ENCODE assay signal across 8 mouse cellular contexts in genomic region chr17:87024491-87025242, GRCm38 (mm10). TPM values are rescaled to one million over a fixed set of nuclear protein-coding genes. Genes with fewer than 3 reads are reported as not detected.
A peak's percentile ranks its signal among the peaks of the same experiment; 100 is the strongest.
DNase-seq lines count a peak whose midpoint lies in the region; ATAC-seq and TF ChIP-seq lines count a peak whose summit lies in the region.

No protein-coding gene starts in this region.

- peak overlapping the region; percentile 78 for H3K4me3 ChIP-seq in liver, adult 2 months (ENCODE audit: insufficient read depth, low read depth, low read length)
- H3K4me3 ChIP-seq in bone marrow, adult 2 months (replicated peaks; ENCODE audit: control insufficient read depth, low read depth, low read length): peak overlapping the region; percentile 88
- H3K4me3 ChIP-seq in forebrain, embryonic 16.5 days (replicated peaks; ENCODE audit: low read length): peak overlapping the region; percentile 96
- peak overlapping the region; percentile 88 for H3K4me3 ChIP-seq in liver, postnatal 0 days (ENCODE audit: low read depth, low read length)

- no peaks in the 10 kb centered on the region for H3K79me2 ChIP-seq in liver, adult 2 months (ENCODE audit: control insufficient read depth, insufficient read depth, low read length)

- H3K9ac ChIP-seq in liver, adult 2 months (ENCODE audit: low read depth, low read length): peak overlapping the region; percentile 68
- H3K9ac ChIP-seq in forebrain, embryonic 16.5 days (replicated peaks; ENCODE audit: low read depth, low read length): peak overlapping the region; percentile 75
- H3K9ac ChIP-seq in liver, postnatal 0 days (replicated peaks): peak overlapping the region; percentile 59

- no peak for TF ChIP-seq EP300 in liver, postnatal 0 days (IDR thresholded peaks at IDR 0.05; ENCODE audit: low read depth)

- H3K9me3 ChIP-seq in forebrain, embryonic 16.5 days (ENCODE audit: control insufficient read depth, low read length): no peaks in the 10 kb centered on the region
- H3K9me3 ChIP-seq in liver, postnatal 0 days (ENCODE audit: low read length): no peaks in the 10 kb centered on the region

- peak; percentile 70 for ATAC-seq in forebrain, embryonic 16.5 days
- peak; percentile 49 for ATAC-seq in liver, postnatal 0 days

- no peak for TF ChIP-seq CTCF in liver, adult 2 months (IDR thresholded peaks at IDR 0.05; ENCODE audit: low read depth, low read length)
- TF ChIP-seq CTCF in bone marrow, adult 2 months (IDR thresholded peaks at IDR 0.05; ENCODE audit: control insufficient read depth, insufficient read depth, low read length): no peak
- TF ChIP-seq CTCF in liver, postnatal 0 days (IDR thresholded peaks at IDR 0.05; ENCODE audit: low read depth): no peak

- H3K4me1 ChIP-seq in liver, adult 2 months (ENCODE audit: control insufficient read depth, insufficient read depth, low read length): peaks cover 3% of the 10 kb centered on the region; the same call in 1 of the 2 replicates
- no peaks in the 10 kb centered on the region; the same call in 1 of the 2 replicates for H3K4me1 ChIP-seq in bone marrow, adult 2 months (ENCODE audit: control insufficient read depth, insufficient read depth, low read length)
- H3K4me1 ChIP-seq in forebrain, embryonic 16.5 days (replicated peaks; ENCODE audit: control insufficient read depth, insufficient read depth, low read length): peaks cover 17% of the 10 kb centered on the region
- peaks cover 14% of the 10 kb centered on the region for H3K4me1 ChIP-seq in liver, postnatal 0 days (ENCODE audit: insufficient read depth)

- H3K27me3 ChIP-seq in liver, adult 2 months (ENCODE audit: control insufficient read depth, insufficient read depth, low read length): no peaks in the 10 kb centered on the region
- H3K27me3 ChIP-seq in forebrain, embryonic 16.5 days (replicated peaks; ENCODE audit: control insufficient read depth, insufficient read depth, low read length): no peaks in the 10 kb centered on the region
- H3K27me3 ChIP-seq in liver, postnatal 0 days (ENCODE audit: insufficient read depth, low read length): no peaks in the 10 kb centered on the region

- H3K36me3 ChIP-seq in liver, adult 2 months (ENCODE audit: control insufficient read depth, insufficient read depth, low read length): peaks cover 5% of the 10 kb centered on the region; the same call in 1 of the 2 replicates
- peaks cover 2% of the 10 kb centered on the region; the same call in 1 of the 2 replicates for H3K36me3 ChIP-seq in forebrain, embryonic 16.5 days (ENCODE audit: control insufficient read depth, insufficient read depth)
- H3K36me3 ChIP-seq in liver, postnatal 0 days (replicated peaks; ENCODE audit: insufficient read depth, low read length): peaks cover 11% of the 10 kb centered on the region; the same call in 1 of the 2 replicates

- DNase-seq in liver, adult 2 months (ENCODE audit: extremely low read depth, low read depth, low spot score): no peak
- no peak for DNase-seq in liver
- no peak for DNase-seq in liver, postnatal 0 days
- DNase-seq in gastrocnemius, adult 18-20 months (ENCODE audit: low spot score): no peak
- DNase-seq in thymus, postnatal 36 days: no peak
- no peak for DNase-seq in right cerebral cortex, adult 18-20 months

- H3K27ac ChIP-seq in liver, adult 2 months (replicated peaks; ENCODE audit: insufficient read depth, low read depth, low read length): no peak overlapping the region
- peak overlapping the region; percentile 9; the same call in 1 of the 2 replicates for H3K27ac ChIP-seq in bone marrow, adult 2 months (ENCODE audit: control insufficient read depth, insufficient read depth, low read depth, low read length, poor library complexity)
- H3K27ac ChIP-seq in forebrain, embryonic 16.5 days (ENCODE audit: low read length): no peak overlapping the region
- H3K27ac ChIP-seq in liver, postnatal 0 days (ENCODE audit: low read depth): 0 out of 2 replicates have a peak overlapping the region, but pooled peaks have one; percentile 13

- peak overlapping the region; percentile 98 for H3K4me2 ChIP-seq in forebrain, embryonic 16.5 days (ENCODE audit: low read length)
- peak overlapping the region; percentile 93 for H3K4me2 ChIP-seq in liver, postnatal 0 days (ENCODE audit: low read depth, low read length)

- 2% methylated on average over 55 of the region's 55 CpGs for WGBS in liver, adult 2 months
- 2% methylated on average over 55 of the region's 55 CpGs for WGBS in bone marrow, adult 2 months
- under 1% methylated on average over 55 of the region's 55 CpGs for WGBS in forebrain, embryonic 16.5 days
- 1% methylated on average over 54 of the region's 55 CpGs for WGBS in liver, postnatal 0 days (ENCODE audit: insufficient replicate concordance)

- no peak for TF ChIP-seq POLR2A in liver, adult 2 months (IDR thresholded peaks at IDR 0.05; ENCODE audit: extremely low read depth, insufficient read depth, low read length)
- TF ChIP-seq POLR2A in bone marrow, adult 2 months (IDR thresholded peaks at IDR 0.05; ENCODE audit: borderline replicate concordance, control insufficient read depth, low read depth, low read length): no peak

RNA-seq across cellular contexts. Expression of gene Pigf, which starts 0.5 kb away (rescaled TPM):
- total RNA-seq in liver, adult 2 months (2014; rRNA removed): 9.1 and 10.9 TPM in 2 replicates
- polyA plus RNA-seq in liver, adult 2 months (2012; rRNA removed): 2.5 and 3.2 TPM in 2 replicates
- polyA plus RNA-seq in bone marrow, adult 2 months (2011; ENCODE audit: insufficient read depth, insufficient read length, low replicate concordance, missing spikeins): 6.0 and 9.8 TPM in 2 replicates
- 31.2 and 32.4 TPM in 2 replicates for polyA plus RNA-seq in forebrain, embryonic 16.5 days (2015; fragmentation: Nextera tagmentation; extraction: Ambion mirVana)
- polyA plus RNA-seq in liver, postnatal 0 days (2015; fragmentation: Nextera tagmentation; extraction: Ambion mirVana): 13.2 and 14.8 TPM in 2 replicates
- 1 to 10 TPM; 1.6 to 2.7 TPM for total RNA-seq in gastrocnemius, adult 18-20 months (2021)

RNA-seq across cellular contexts. Expression of gene Cript, which starts 0.7 kb away (rescaled TPM):
- 26.6 and 26.9 TPM in 2 replicates for total RNA-seq in liver, adult 2 months (2014; rRNA removed)
- polyA plus RNA-seq in liver, adult 2 months (2012; rRNA removed): 7.4 and 9.7 TPM in 2 replicates
- 23.8 and 38.6 TPM in 2 replicates for polyA plus RNA-seq in bone marrow, adult 2 months (2011; ENCODE audit: insufficient read depth, insufficient read length, low replicate concordance, missing spikeins)
- polyA plus RNA-seq in forebrain, embryonic 16.5 days (2015; fragmentation: Nextera tagmentation; extraction: Ambion mirVana): 239 and 248 TPM in 2 replicates
- 64.4 and 66.6 TPM in 2 replicates for polyA plus RNA-seq in liver, postnatal 0 days (2015; fragmentation: Nextera tagmentation; extraction: Ambion mirVana)
- total RNA-seq in gastrocnemius, adult 18-20 months (2021): 10 to 100 TPM; 46.6 to 47.1 TPM

Comparison
In these comparisons a context has a peak if more than half of its experiments do, and no peak if none do; other contexts are left out.
1. H3K27ac ChIP-seq: peak in bone marrow, adult 2 months (single experiment) and liver, postnatal 0 days (single experiment); none in liver, adult 2 months (single experiment) and forebrain, embryonic 16.5 days (single experiment).
2. Peak in every context shown above with its lines, with median percentiles within 50 percentile points of each other: H3K4me3 ChIP-seq and H3K9ac ChIP-seq.